9 mouse cellular contexts compared by ENCODE assay signal in the genomic region with DNA sequence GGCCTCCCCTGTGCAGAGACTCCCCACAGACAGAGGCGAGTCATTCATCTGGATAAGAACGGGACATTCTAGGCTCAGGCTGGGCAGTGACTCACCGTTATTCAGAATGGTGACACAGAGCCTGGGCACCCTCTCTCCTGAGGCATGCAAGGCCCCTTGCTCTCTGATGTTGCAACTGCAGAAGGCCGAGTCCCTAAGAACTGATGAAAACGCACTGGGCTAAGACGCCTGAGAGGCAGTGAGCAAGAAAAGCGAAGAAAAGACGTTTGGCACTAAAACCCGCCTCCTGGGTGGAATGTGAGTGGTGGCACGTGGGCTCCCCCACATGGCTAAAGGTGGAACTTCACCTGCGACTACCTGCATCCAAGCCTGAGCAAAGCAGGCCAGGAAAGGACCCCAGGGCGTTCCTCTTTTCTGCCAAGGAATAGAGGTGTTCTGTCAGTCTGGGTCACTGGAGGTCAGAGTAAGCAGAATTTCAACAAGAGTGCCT. TPM values are rescaled to one million over a fixed set of nuclear protein-coding genes. Genes with fewer than 3 reads are reported as not detected.
A peak's percentile ranks its signal among the peaks of the same experiment; 100 is the strongest.
DNase-seq lines count a peak whose midpoint lies in the region; ATAC-seq and TF ChIP-seq lines count a peak whose summit lies in the region.
"Had no signal": no experiment of that assay in that cellular context is flagged by ENCODE, and none has a peak within 500 bp of the region (broad histone marks: within the 10 kb centered on the region; RNA-seq: fewer than 3 reads in every experiment).

No protein-coding gene starts in this region.

- peaks cover 0 to 11% of the 10 kb centered on the region in 2 experiments; a peak in 2 of 4 replicates for H3K4me1 ChIP-seq in CH12.LX (ENCODE audit: control insufficient read depth in 1 of 2, insufficient read depth in 2 of 2)
- H3K4me1 ChIP-seq in forebrain, embryonic 10.5 days = peaks cover 41% of the 10 kb centered on the region
- peaks cover 32% of the 10 kb centered on the region for H3K4me1 ChIP-seq in heart, embryonic 16.5 days (ENCODE audit: control insufficient read depth, insufficient read depth, low read length)
- peaks cover 0 to 4% of the 10 kb centered on the region in 2 experiments; a peak in 2 of 4 replicates for H3K4me1 ChIP-seq in liver, embryonic 14.5 days (replicated peaks; ENCODE audit: control insufficient read depth in 2 of 2, insufficient read depth in 2 of 2, low read length in 1 of 2)
- peaks cover 4% of the 10 kb centered on the region; the same call in 1 of the 2 replicates for H3K4me1 ChIP-seq in neural tube, embryonic 11.5 days (ENCODE audit: control insufficient read depth, insufficient read depth, low read length)
- peaks cover 7% of the 10 kb centered on the region for H3K4me1 ChIP-seq in testis, adult 2 months (ENCODE audit: control insufficient read depth, insufficient read depth, low read length)

- peak; percentile 83 for TF ChIP-seq RAD21 in CH12.LX (IDR thresholded peaks at IDR 0.05; ENCODE audit: low read depth, low read length)

- dilution Hi-C loops in CH12.LX (cut with MboI; ENCODE audit: extremely low pct_ligation_motif_present, extremely low pct_unique_long_range_greater_than_20kb, low sequenced_read_pairs) = no loop called here

- peak; percentile 86 to 93 for TF ChIP-seq CTCF in CH12.LX (conservative IDR thresholded peaks at IDR 0.05 in 1 of 2, IDR thresholded peaks at IDR 0.05 in 1 of 2; ENCODE audit: low read depth in 2 of 2, low read length in 2 of 2)
- TF ChIP-seq CTCF in liver, embryonic 14.5 days (IDR thresholded peaks at IDR 0.05; ENCODE audit: low read depth) = peak; percentile 96
- peak; percentile 95 for TF ChIP-seq CTCF in testis, adult 2 months (IDR thresholded peaks at IDR 0.05; ENCODE audit: control insufficient read depth, insufficient read depth, insufficient replicate concordance, low read depth, low read length)

- TF ChIP-seq POLR2A in CH12.LX (IDR thresholded peaks at IDR 0.05; ENCODE audit: low read depth, low read length) = no peak
- no peak; the same call in 1 of the 2 replicates for TF ChIP-seq POLR2A in testis, adult 2 months (IDR thresholded peaks at IDR 0.05; ENCODE audit: control insufficient read depth, low read depth, low read length)

- no peak overlapping the region for H3K4me3 ChIP-seq in CH12.LX (replicated peaks in 1 of 3; ENCODE audit: low read depth in 2 of 3, low read length in 2 of 3, poor library complexity in 1 of 3)
- H3K4me3 ChIP-seq in forebrain, embryonic 10.5 days = peak overlapping the region; percentile 46
- H3K4me3 ChIP-seq in heart, embryonic 16.5 days (ENCODE audit: low read length) = peak overlapping the region; percentile 27
- H3K4me3 ChIP-seq in liver, embryonic 14.5 days (ENCODE audit: insufficient read depth in 1 of 2, low read depth in 2 of 2, low read length in 2 of 2) = no peak overlapping the region
- no peak overlapping the region for H3K4me3 ChIP-seq in neural tube, embryonic 11.5 days (ENCODE audit: low read depth, low read length)
- H3K4me3 ChIP-seq in testis, adult 2 months (ENCODE audit: control insufficient read depth, low read depth, low read length) = no peak overlapping the region

- WGBS in forebrain, embryonic 10.5 days = 3% methylated on average over 12 of the region's 12 CpGs
- WGBS in heart, embryonic 16.5 days = 4% methylated on average over 12 of the region's 12 CpGs
- WGBS in liver, embryonic 14.5 days (ENCODE audit: insufficient replicate concordance) = 9% methylated on average over 12 of the region's 12 CpGs
- WGBS in neural tube, embryonic 11.5 days = 2% methylated on average over 12 of the region's 12 CpGs

- no peaks in the 10 kb centered on the region for H3K27me3 ChIP-seq in CH12.LX (replicated peaks)
- peaks cover 42% of the 10 kb centered on the region for H3K27me3 ChIP-seq in forebrain, embryonic 10.5 days (ENCODE audit: poor library complexity, severe bottlenecking)
- no peaks in the 10 kb centered on the region for H3K27me3 ChIP-seq in heart, embryonic 16.5 days (ENCODE audit: control insufficient read depth, insufficient read depth, low read length)
- no peaks in the 10 kb centered on the region for H3K27me3 ChIP-seq in liver, embryonic 14.5 days (ENCODE audit: control insufficient read depth, insufficient read depth, low read length)
- H3K27me3 ChIP-seq in neural tube, embryonic 11.5 days (ENCODE audit: control insufficient read depth, insufficient read depth, low read length) = no peaks in the 10 kb centered on the region
- H3K27me3 ChIP-seq in testis, adult 2 months (ENCODE audit: control insufficient read depth, insufficient read depth, low read length) = no peaks in the 10 kb centered on the region

- no peaks in the 10 kb centered on the region for H3K9me3 ChIP-seq in CH12.LX (replicated peaks; ENCODE audit: low read length)
- no peaks in the 10 kb centered on the region for H3K9me3 ChIP-seq in forebrain, embryonic 10.5 days
- no peaks in the 10 kb centered on the region for H3K9me3 ChIP-seq in heart, embryonic 16.5 days (replicated peaks; ENCODE audit: control insufficient read depth, low read length)
- H3K9me3 ChIP-seq in liver, embryonic 14.5 days (ENCODE audit: control insufficient read depth, low read length) = no peaks in the 10 kb centered on the region
- no peaks in the 10 kb centered on the region for H3K9me3 ChIP-seq in neural tube, embryonic 11.5 days (ENCODE audit: control insufficient read depth, low read length)

- H3K4me2 ChIP-seq in CH12.LX (ENCODE audit: insufficient read depth, low read depth, poor library complexity, severe bottlenecking) = no peak overlapping the region
- H3K4me2 ChIP-seq in heart, embryonic 16.5 days (ENCODE audit: low read depth, low read length) = peak overlapping the region; percentile 58
- H3K4me2 ChIP-seq in liver, embryonic 14.5 days (ENCODE audit: low read depth) = peak overlapping the region; percentile 49
- H3K4me2 ChIP-seq in neural tube, embryonic 11.5 days (ENCODE audit: low read depth) = peak overlapping the region; percentile 33

- H3K27ac ChIP-seq in CH12.LX (ENCODE audit: insufficient read depth, low read depth) = no peak overlapping the region
- peak overlapping the region; percentile 79 for H3K27ac ChIP-seq in forebrain, embryonic 10.5 days
- no peak overlapping the region for H3K27ac ChIP-seq in heart, embryonic 16.5 days (ENCODE audit: low read length)
- H3K27ac ChIP-seq in liver, embryonic 14.5 days = no peak overlapping the region
- H3K27ac ChIP-seq in neural tube, embryonic 11.5 days (ENCODE audit: low read depth, low read length) = no peak overlapping the region
- H3K27ac ChIP-seq in testis, adult 2 months (ENCODE audit: control insufficient read depth, insufficient read depth, low read depth, low read length) = no peak overlapping the region
- H3K27ac ChIP-seq: macrophage had no signal

- in situ Hi-C loops in CH12.LX (cut with MboI; ENCODE audit: low pct_ligation_motif_present, low pct_unique_long_range_greater_than_20kb, low sequenced_read_pairs) = no loop called here

- no peak overlapping the region for H3K9ac ChIP-seq in CH12.LX (ENCODE audit: insufficient read depth, low read depth)
- H3K9ac ChIP-seq in heart, embryonic 16.5 days (ENCODE audit: low read length) = peak overlapping the region; percentile 41
- no peak overlapping the region for H3K9ac ChIP-seq in liver, embryonic 14.5 days (replicated peaks)
- H3K9ac ChIP-seq in neural tube, embryonic 11.5 days (ENCODE audit: low read length) = no peak overlapping the region

- DNase-seq in CH12.LX (ENCODE audit: extremely low read depth) = peak; percentile 77
- peak; percentile 47 for DNase-seq in c-Kit-negative CD71-positive TER-119-positive erythroid progenitor cells, embryonic 14.5 days (ENCODE audit: low read depth, low spot score)
- DNase-seq in forebrain, embryonic 10.5 days (ENCODE audit: extremely low spot score, low spot score) = peak; percentile 84
- peak; percentile 84 to 90 for DNase-seq in kidney, postnatal 25 days
- peak; percentile 34 to 52 (median 45) for DNase-seq in liver, embryonic 14.5 days (ENCODE audit: low read depth in 3 of 3, low spot score in 3 of 3)
- peak; percentile 87 for DNase-seq in neural tube, embryonic 11.5 days (ENCODE audit: low spot score)

- peak; percentile 24; the same call in 1 of the 2 replicates for ATAC-seq in heart, embryonic 16.5 days (replicated peaks; ENCODE audit: extremely low read depth, insufficient read depth, low FRiP score)
- ATAC-seq in liver, embryonic 14.5 days (ENCODE audit: insufficient read depth) = 0 out of 2 replicates have a peak, but pooled peaks have one; percentile 12
- ATAC-seq in neural tube, embryonic 11.5 days (ENCODE audit: insufficient read depth, low FRiP score, low TSS enrichment) = peak; percentile 23; the same call in 1 of the 2 replicates

- no peak for TF ChIP-seq EP300 in CH12.LX (IDR thresholded peaks at IDR 0.05; ENCODE audit: low read length)
- no peak for TF ChIP-seq EP300 in liver, embryonic 14.5 days (IDR thresholded peaks at IDR 0.05; ENCODE audit: low read depth)

- peaks cover 43 to 57% of the 10 kb centered on the region in 2 experiments for H3K36me3 ChIP-seq in CH12.LX (replicated peaks in 1 of 2; ENCODE audit: control insufficient read depth in 1 of 2, insufficient read depth in 1 of 2, low read length in 1 of 2)
- no peaks in the 10 kb centered on the region for H3K36me3 ChIP-seq in forebrain, embryonic 10.5 days (replicated peaks)
- peaks cover 11% of the 10 kb centered on the region for H3K36me3 ChIP-seq in heart, embryonic 16.5 days (ENCODE audit: control insufficient read depth, insufficient read depth)
- no peaks in the 10 kb centered on the region; the same call in 1 of the 2 replicates for H3K36me3 ChIP-seq in liver, embryonic 14.5 days (replicated peaks; ENCODE audit: control insufficient read depth, insufficient read depth, low read depth)
- H3K36me3 ChIP-seq in neural tube, embryonic 11.5 days (ENCODE audit: control insufficient read depth, insufficient read depth, low read length) = no peaks in the 10 kb centered on the region
- H3K36me3 ChIP-seq in testis, adult 2 months (ENCODE audit: control insufficient read depth, insufficient read depth, low read length) = no peaks in the 10 kb centered on the region

- no peaks in the 10 kb centered on the region for H3K79me2 ChIP-seq in CH12.LX (replicated peaks; ENCODE audit: control insufficient read depth, extremely low read depth, insufficient read depth, poor library complexity, severe bottlenecking)

RNA-seq across cellular contexts. Expression of a gene that starts 25.0 kb away (rescaled TPM):
- 0.04 and 0.34 TPM in 2 replicates for total RNA-seq in CH12.LX (2012; rRNA removed)
- total RNA-seq in CH12.LX (2014; rRNA removed) = 0.07 and 0.16 TPM in 2 replicates
- polyA plus RNA-seq in CH12.LX (2012; ENCODE audit: insufficient read length, low read depth) = 0.16 and 0.19 TPM in 2 replicates
- 9.0 and 11.2 TPM in 2 replicates for polyA plus RNA-seq in forebrain, embryonic 10.5 days (2016; fragmentation: Nextera tagmentation; extraction: Ambion mirVana)
- 10.5 and 12.4 TPM in 2 replicates for polyA plus RNA-seq in heart, embryonic 16.5 days (2015; fragmentation: Nextera tagmentation; extraction: Ambion mirVana)
- polyA plus RNA-seq in liver, embryonic 14.5 days (2012; rRNA removed) = 0.23 and 0.25 TPM in 2 replicates
- polyA plus RNA-seq in liver, embryonic 14.5 days (2014; fragmentation: Nextera tagmentation; extraction: Ambion mirVana) = 0.46 and 0.56 TPM in 2 replicates
- polyA plus RNA-seq in neural tube, embryonic 11.5 days (2014; fragmentation: Nextera tagmentation; extraction: Ambion mirVana) = 25.8 and 26.9 TPM in 2 replicates
- polyA plus RNA-seq in testis, adult 2 months (2012; rRNA removed) = 71.5 and 79.1 TPM in 2 replicates

RNA-seq across cellular contexts. Expression of a gene that starts 29.0 kb away (rescaled TPM):
- total RNA-seq in CH12.LX (2012; rRNA removed) (25.1 and 25.3 TPM in 2 replicates), CH12.LX (2014; rRNA removed) (13.2 and 17.7 TPM in 2 replicates)
- 36.2 and 38.5 TPM in 2 replicates for polyA plus RNA-seq in CH12.LX (2012; ENCODE audit: insufficient read length, low read depth)
- polyA plus RNA-seq in forebrain, embryonic 10.5 days (2016; fragmentation: Nextera tagmentation; extraction: Ambion mirVana) = 3.0 TPM in 2 replicates
- 11.4 and 14.6 TPM in 2 replicates for polyA plus RNA-seq in heart, embryonic 16.5 days (2015; fragmentation: Nextera tagmentation; extraction: Ambion mirVana)
- 8.3 and 9.6 TPM in 2 replicates for polyA plus RNA-seq in liver, embryonic 14.5 days (2012; rRNA removed)
- polyA plus RNA-seq in liver, embryonic 14.5 days (2014; fragmentation: Nextera tagmentation; extraction: Ambion mirVana) = 7.9 and 9.1 TPM in 2 replicates
- polyA plus RNA-seq in neural tube, embryonic 11.5 days (2014; fragmentation: Nextera tagmentation; extraction: Ambion mirVana) = 3.0 and 3.6 TPM in 2 replicates
- 7.2 and 7.3 TPM in 2 replicates for polyA plus RNA-seq in testis, adult 2 months (2012; rRNA removed)

Comparison
In these comparisons a context has a peak if more than half of its experiments do, and no peak if none do; other contexts are left out.
1. H3K4me3 ChIP-seq: peak in forebrain, embryonic 10.5 days (single experiment) and heart, embryonic 16.5 days (single experiment); none in CH12.LX (0 of 3), liver, embryonic 14.5 days (0 of 2), neural tube, embryonic 11.5 days (single experiment) and testis, adult 2 months (single experiment).
2. Peak in every context shown above with its lines, with median percentiles within 50 percentile points of each other: DNase-seq, CTCF ChIP-seq and ATAC-seq.